Mouse (Mus musculus): Measurements from ENCODE around the gene Nt5c2.
A peak's percentile ranks its signal among the peaks of the same experiment; 100 is the strongest.
"Not testable (repeated sequence)": the region's sequence is repeated elsewhere in the genome, so short reads cannot be mapped to it uniquely, and the experiment has no call there.

The Nt5c2 gene

DNA sequence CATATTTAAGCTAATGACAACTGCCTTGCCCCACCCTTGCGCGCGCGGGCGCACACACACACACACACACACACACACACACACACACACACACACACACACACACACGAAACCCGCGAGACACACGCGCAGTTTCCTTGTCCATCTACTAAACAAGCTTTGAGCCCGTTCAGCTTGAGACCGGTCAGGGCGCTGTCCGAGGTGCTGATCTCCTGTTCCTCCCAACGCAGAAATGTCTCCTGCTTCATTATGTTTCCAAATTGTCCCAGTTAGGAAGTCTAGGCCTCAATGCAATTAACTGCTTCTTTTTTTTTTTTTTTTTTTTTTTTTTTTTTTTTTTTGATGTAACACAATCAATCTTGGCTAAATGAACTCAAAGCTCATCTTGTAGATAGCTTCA is 1.5 kb upstream of the Nt5c2 start:
- peak; percentile 64 to 86 for DNase-seq (ENCODE audit: low spot score in 2 of 2)

DNA sequence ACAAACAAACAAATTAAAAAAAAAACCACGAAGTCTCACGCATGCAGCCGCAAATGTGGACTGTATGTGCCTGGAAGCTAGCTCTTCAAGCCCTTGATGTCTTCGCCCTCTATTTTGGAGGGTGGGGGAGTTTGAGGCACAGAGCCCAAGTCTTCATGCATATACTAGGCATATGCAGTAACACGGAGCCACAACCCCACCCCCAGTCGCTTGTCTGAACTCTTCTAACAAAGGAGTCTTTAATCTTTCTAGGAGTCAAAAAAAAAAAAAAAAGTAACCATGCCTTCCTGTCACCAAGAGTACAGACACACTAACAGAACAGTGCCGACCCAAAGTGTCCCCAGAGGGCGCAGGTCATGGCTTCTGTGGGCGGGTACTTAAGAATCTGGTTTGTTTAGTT is 1.0 kb upstream of the Nt5c2 start:
- DNase-seq (ENCODE audit: low spot score in 2 of 2): no peak

- DNase-seq (ENCODE audit: low spot score in 2 of 2): no peak
Measured at GRCm38 (mm10) chr19:47015396-47015795, 443 bp upstream of the Nt5c2 start.

- no peak for DNase-seq (ENCODE audit: low spot score in 2 of 2)
Measured at GRCm38 (mm10) chr19:47014159-47014446, 850 bp downstream of the Nt5c2 start.

DNA sequence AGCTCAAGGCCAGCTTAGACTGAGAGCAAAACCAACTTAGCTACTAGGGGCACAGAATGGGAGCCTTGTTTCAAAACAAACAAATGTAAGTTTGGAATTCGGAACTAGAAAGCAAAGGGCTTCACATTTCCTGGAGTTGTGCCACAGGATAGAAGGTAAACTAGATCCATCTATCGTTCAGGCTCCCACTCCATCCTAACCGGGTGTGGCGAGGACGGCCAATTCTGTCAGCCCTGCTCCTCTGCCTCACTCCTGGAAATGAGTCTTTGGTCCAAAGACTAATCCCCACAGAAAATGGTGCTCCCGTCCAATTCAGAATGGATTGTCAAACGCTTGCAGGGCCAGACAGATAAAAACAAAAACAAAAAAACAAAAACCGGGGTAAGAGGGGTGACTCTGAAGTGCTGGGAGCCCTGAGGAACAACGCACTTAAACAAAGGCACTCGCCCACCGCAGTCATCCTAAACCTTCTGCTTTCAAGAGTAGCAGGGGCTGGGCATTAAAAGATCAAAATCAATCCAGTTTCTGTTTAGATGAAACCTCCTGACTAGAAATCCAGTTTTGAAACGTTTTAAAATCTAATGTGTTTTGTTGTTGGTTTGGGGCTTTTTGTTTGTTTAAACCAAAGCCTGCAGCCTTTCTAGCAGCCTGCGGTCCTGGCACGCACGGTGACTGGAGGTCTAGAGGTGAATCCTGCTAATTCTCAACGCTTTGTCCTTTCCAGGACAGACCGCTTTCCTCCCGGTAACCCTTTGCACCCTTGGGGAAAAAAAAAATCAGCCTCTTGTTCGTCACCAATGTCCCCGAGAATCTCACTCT is 1.4 kb downstream of the Nt5c2 start:
- no peak for DNase-seq (ENCODE audit: low spot score in 2 of 2)

DNA sequence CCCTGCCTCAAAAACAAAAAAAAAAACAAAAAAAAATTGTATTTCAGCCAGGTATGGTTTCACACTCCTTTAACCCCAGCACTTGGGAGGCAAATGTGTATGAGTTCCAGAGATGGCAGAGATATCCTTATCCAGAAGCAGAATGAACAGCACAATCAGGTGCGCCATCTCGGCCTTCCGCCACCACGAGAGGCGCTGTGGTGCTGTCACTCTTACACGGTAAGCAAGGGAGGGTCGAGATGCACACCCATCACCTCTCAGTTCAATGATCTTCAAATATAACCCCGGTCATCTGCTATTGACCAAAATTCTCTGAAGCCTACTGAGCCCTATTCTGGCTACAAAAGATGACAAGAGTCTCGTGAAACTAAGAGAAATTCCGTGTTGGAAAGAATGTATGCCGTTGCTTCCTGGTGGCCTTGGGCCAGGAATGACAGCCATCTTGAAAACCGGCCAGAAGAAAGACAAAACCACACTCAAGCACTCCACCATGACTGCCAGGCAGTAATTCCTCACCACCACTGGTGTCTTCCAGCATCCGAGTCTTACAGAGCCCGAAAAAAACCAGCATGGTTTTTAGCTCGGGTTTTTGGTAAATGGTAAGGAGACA is 2.3 kb downstream of the Nt5c2 start:
- no peak for DNase-seq (ENCODE audit: low spot score in 2 of 2)

DNA sequence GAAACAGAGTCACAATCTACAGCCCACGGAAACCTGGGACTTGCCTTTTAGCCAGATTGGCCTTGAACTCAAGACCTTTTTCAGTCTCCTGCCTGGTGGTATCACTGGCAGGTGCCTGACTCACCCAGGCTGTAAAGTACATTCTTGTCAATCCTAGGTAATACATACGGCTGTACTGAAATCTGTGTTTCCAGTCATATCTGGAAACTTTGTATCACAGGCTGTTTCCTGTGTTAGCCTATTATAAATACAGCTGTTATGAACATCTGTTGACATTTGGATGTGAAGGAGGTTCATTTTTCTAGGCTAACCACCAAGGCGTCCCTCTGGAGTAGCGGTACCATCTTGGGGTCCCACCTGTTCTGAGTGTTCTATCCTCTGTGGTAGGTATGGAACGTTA is 5.0 kb downstream of the Nt5c2 start:
- no peak for DNase-seq (ENCODE audit: low spot score in 2 of 2)

DNA sequence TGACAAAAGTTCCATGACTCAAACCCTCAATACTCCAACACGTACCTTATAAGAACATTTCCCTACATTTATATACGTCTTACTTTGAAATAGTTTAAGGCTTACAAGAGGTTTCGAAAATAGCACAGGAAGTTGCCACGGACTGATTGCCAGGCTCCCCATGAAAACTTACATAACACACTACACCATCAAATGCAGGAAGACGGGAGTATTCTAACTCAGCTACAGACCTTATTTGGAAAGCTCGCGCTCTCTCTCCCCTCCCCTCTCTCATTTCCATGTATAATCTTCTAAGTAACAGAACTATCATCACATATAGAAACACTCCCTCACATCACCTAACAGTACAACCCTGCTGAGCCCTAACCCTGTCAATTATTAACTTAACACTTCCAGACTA is 5.5 kb downstream of the Nt5c2 start:
- DNase-seq (ENCODE audit: low spot score in 2 of 2): no peak

DNA sequence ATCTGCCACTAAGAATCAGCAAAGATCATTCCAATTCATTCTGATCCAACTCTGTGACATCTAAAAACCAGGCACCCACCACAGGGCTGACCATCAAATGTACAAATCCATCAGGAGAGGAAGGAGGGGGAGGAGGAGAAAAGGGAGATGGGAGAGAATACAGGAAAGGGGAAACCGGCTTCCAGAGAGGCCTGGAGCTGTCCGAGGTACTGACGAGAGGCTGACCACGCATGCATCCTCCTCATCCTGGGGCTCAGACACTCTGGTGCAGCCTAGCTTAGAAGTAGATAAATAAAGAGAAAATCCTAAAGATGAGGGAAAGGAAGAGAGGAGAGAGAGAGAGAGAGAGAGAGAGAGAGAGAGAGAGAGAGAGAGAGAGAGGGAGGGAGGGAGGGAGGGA is 8.6 kb downstream of the Nt5c2 start:
- peak in 1 of 2 experiments; percentile 77 for DNase-seq (ENCODE audit: low spot score in 2 of 2)

GRCm38 (mm10) chr19:47005873-47006272 is 9.1 kb downstream of the Nt5c2 start:
- DNase-seq (ENCODE audit: low spot score in 2 of 2): no peak

DNA sequence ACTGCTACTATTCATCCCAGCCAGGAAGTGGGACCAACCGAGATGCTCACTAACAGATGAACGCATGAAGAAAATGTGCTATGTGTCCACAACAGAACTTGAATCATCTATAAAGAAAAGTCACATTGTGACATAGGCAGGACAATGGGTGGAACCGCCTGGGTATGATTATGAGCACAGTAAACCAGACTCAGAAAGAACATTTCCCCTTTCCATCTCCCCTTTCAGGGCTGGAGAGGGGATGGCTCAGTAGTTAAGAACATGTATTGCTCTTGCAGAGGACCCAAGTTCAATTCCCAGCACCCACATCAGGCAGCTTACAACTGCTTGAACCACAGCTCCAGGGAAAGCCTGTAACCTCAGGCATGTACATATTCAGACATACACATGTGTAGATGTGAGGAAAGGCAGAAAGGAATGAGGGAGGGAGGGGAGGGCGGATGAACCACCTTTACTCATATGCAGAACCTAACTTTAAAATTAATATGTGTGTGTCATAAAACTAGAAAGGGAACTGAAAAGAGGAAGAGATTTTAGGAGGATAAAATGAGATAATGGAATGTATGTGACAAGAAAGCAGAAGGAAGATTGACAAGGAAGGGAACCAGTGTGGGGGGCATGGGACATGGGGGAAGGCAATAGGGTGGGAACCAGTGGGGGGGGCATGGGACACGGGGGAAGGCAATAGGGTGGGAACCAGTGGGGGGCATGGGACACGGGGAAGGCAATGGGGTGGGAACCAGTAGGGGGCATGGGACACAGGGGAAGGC is 11.0 kb downstream of the Nt5c2 start:
- no peak for DNase-seq (ENCODE audit: low spot score in 2 of 2)

GRCm38 (mm10) chr19:47000357-47000756 is 14.6 kb downstream of the Nt5c2 start:
- DNase-seq (ENCODE audit: low spot score in 2 of 2): not testable (repeated sequence)

GRCm38 (mm10) chr19:46999753-47000152 is 15.2 kb downstream of the Nt5c2 start:
- DNase-seq (ENCODE audit: low spot score in 2 of 2): no peak

GRCm38 (mm10) chr19:46998953-46999352 is 16.0 kb downstream of the Nt5c2 start:
- DNase-seq (ENCODE audit: low spot score in 2 of 2): no peak

DNA sequence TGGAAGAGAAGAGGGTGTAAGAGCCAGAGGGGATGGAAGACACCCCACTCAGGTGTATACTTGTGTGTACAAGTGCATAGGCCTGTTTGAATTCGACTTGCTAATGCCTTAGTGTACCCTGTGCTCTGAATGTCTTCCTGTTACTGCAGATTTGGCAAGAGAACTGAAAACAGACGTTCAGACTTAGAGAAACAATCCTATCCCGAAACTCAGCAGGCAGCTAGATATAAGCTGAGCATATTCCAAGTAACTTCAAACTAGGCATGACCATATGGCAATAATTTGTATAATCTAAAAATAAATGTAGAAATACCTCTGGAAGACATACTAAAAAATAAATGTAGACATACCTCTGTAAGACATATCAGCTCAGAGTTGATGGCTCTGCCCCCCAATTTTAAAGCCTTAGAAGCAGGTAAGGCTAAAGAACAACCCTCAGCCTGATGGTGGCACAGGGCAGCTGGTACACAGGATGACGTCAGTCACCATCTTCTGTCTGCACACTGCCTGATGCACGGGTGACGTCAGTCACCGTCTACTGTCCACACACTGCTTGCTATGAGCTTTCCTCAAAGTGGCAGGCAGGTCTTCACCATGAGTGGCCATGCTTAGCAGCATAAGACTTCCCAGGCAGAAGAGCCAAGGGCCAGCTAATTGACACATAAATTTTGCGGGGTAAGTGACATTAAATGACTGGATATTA is 16.6 kb downstream of the Nt5c2 start:
- no peak for DNase-seq (ENCODE audit: low spot score in 2 of 2)

- DNase-seq (ENCODE audit: low spot score in 2 of 2): no peak
Measured at GRCm38 (mm10) chr19:46996095-46996494, 18.9 kb downstream of the Nt5c2 start.

- DNase-seq (ENCODE audit: low spot score in 2 of 2): not testable (repeated sequence)
Measured at GRCm38 (mm10) chr19:46992329-46992728, 22.6 kb downstream of the Nt5c2 start.

DNA sequence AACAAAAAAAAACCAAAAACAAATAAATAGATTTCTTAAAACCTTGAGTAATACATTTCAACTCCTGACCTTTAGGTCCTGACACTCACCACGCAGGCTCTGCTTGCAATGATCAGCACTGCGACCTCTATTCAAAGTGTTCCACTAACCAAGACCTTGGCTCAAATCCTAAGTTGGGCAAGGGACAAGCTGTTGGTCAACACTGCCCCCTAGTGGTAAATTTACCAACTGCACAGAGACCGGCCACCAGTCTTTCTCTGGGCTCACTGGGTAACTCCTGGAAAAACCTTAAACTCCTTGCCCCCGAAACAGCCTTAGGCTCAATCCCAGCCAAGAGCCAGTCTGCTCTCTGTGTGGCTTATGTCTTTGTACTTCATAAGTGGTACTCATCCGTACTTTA is 23.8 kb downstream of the Nt5c2 start:
- DNase-seq (ENCODE audit: low spot score in 2 of 2): peak; percentile 88 to 97

GRCm38 (mm10) chr19:46990625-46991024 is 24.3 kb downstream of the Nt5c2 start:
- not testable (repeated sequence) for DNase-seq (ENCODE audit: low spot score in 2 of 2)

DNA sequence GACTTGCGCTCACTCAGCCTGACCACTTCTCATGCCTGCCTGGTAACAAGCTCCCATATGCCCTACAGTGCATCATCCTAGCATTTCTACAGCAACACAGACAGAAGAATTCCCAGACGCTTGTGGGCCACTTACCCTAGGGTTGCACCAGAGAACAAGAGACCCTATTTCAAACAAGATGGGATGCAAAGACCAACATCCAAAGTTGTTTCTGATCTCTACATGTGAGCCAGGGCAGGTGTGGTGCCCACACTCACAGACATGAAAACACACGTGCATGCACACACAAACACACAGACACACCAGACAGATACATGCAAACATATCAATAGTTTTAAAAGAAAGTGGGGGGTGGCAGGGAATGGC is 24.8 kb downstream of the Nt5c2 start:
- DNase-seq (ENCODE audit: low spot score in 2 of 2): no peak

DNA sequence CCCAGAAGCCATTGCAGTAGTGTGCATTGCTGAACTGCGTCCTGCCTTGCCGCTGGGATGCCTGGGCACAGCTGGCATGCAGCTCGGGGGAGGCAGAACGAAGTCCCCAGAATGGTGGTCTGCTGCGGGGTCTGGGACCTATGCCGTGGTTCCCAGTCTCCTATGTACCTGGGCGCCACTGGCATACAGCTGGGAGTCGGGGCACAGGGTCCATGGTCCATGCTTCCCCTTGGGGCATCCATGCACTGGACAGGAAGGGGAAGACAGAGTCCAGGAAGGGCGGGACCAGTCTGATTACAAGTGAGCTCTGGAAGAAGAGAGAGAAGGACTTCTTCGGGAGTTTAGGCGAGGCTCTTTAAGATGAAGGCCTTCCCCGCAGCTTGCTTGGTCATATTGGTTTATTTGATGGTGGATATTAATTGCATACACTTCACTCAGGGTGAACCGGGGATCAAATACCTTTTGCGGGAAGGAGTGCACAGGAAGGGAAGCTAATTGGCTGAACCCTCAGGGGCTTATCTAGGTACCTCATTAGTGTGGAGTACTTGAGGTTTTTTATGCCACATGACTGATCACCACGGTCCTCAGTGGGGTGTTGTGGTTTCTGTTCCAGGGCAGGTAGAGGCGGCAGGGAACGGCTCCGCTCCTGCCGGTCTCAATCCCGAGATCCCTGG is 25.3 kb downstream of the Nt5c2 start:
- no peak for DNase-seq (ENCODE audit: low spot score in 2 of 2)

Measured in spleen, postnatal 4 days (tissue).